Mouse (Mus musculus) CD8-positive naive resting alpha-beta T cell, adult 2 months (primary cell): ENCODE measurements around the gene Greb1.

Experiments used
- DNase-seq, 2 experiments: peaks; one replicate each; pipeline ENCODE4 v3.0.0; 2022; ENCODE audit warnings: low read depth in 2 of 2, low spot score in 2 of 2

Gene Greb1

DNA sequence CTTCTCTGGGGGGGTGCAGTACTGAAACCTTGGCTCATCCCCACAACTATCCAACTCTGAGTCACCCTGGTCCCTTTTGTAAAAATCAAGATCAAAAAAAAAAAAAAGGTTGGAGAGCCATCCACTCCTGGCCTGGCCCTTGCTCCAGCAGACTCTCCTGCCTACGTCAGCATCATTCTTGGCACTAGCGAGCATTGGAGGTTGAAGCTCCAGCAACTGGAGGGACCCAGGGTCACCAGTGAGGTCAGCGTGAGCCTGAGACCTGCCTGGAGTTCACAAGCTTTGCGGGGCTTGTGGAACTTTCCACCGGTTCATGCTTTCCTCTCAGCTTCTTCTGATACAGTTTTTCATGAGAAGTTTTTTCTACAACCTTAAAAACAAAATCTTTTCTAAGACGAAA is 160.6 kb downstream of the Greb1 start:
- DNase-seq, result no peak

GRCm38 (mm10) chr12:16639078-16639771 is 161.5 kb downstream of the Greb1 start:
- DNase-seq, result no peak

DNA sequence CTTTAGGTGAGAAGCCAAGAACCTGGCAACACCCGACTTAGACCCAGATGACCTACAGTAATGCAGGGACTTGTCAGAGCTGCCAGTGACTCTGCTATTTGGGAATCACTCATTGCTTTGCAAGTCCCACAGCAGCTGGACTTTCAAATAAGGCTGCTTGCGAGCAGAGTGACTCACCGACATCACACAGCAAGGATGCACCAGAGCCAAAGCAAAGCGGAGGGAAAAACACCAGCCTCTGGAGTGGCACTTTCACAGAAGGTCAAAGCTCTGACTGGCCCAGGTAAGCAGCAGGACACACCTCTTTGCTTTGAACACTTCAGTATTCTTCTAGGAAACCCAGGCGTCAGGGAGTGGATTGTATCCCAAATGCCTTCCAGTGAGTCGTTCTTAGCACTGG is 164.9 kb downstream of the Greb1 start:
- no peak for DNase-seq

GRCm38 (mm10) chr12:16634075-16634813 is 166.4 kb downstream of the Greb1 start:
- peak; percentile 16 to 40 for DNase-seq

GRCm38 (mm10) chr12:16633235-16633634 is 167.5 kb downstream of the Greb1 start:
- no peak for DNase-seq

DNA sequence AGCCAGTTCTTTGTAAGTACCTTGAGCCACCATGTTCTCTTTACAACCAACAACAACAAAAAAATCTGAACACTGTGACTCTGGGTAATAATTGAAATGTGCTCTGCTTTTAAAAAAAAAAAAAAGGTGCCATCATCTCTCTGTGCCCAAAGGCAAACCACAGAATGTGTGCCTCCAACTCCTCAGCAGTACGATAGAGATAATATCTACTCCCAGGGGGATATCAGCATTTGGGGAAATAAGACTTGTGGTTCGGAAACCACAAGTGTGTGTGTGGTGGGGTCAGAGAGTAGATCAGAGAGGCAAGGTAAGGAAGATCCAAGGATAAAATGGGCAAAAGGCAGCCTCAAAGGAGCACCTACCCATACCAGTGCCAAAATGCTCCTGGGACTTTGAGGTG is 169.3 kb downstream of the Greb1 start:
- no peak for DNase-seq

DNA sequence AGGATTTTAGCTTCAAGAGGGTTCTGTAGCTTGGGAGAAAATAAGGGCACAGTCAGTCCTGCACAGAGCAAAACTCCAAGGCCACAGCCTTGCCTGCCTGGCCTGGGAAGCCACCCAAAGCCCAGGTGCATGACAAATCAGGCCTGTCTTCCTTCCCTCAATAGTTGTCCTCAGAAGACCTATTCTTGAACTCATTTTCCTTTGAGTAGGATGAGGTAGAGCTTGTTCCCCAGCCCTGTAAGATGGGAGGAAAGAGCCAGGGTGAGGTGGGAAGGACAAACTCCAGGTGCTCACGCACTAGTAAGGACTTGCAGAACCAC is 169.9 kb downstream of the Greb1 start:
- DNase-seq, result no peak

DNA sequence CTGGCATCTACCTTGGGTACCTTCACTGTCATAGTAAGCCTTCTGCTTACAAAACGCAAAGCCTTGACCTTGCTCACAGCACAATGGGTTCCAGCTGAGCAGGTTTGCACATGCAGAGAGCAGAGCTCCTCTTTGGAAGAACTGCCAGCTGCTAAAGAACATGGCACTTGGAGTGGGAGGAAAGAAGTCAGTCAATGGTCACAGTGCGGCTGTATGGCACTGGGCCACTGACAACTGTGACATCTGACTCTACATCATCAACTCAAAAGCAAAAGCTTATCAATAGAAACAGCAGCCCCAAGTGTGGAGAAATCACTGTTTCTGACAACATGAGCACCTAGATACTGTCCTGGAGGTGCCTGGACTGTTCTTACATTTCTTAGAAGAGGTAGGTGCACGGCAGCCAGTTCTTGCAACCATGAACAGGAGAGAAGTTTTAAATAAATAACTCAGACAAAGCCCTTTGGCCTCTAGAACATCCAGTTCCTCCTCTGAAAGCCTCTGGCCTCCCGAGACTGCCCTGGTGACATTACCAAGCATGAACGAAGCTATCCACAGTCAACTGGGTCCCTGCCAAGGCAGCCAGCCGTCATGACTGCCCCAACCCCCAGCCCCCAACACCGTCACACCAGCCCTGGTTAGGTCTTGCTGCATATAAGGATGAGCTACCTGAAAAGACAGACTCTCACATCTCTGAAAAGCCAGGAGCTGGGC is 170.4 kb downstream of the Greb1 start:
- DNase-seq, result no peak
